Mouse (Mus musculus) E14TG2a.4 (cell line): ENCODE data around the gene Usp6nl.

Experiments used
- CTCF ChIP-seq: conservative IDR thresholded peaks from 2 replicates; pipeline ENCODE4 v1.5.1; 2014; ENCODE audit warnings: low read length
- NANOG ChIP-seq: IDR thresholded peaks from 2 replicates; pipeline ENCODE4 v1.6.1; 2014; ENCODE audit warnings: borderline replicate concordance, low read length, mixed read lengths
- POU5F1 ChIP-seq: IDR thresholded peaks from 2 replicates; pipeline ENCODE4 v1.6.1; 2014; ENCODE audit warnings: low read length, borderline replicate concordance

GRCm38 (mm10) chr2:6477884-6478283, 155.4 kb downstream of the Usp6nl start:
- TF ChIP-seq CTCF (no peak), POU5F1 (no peak), NANOG (no peak)
